ENCODE assay signal across 17 mouse cellular contexts in the genomic region with DNA sequence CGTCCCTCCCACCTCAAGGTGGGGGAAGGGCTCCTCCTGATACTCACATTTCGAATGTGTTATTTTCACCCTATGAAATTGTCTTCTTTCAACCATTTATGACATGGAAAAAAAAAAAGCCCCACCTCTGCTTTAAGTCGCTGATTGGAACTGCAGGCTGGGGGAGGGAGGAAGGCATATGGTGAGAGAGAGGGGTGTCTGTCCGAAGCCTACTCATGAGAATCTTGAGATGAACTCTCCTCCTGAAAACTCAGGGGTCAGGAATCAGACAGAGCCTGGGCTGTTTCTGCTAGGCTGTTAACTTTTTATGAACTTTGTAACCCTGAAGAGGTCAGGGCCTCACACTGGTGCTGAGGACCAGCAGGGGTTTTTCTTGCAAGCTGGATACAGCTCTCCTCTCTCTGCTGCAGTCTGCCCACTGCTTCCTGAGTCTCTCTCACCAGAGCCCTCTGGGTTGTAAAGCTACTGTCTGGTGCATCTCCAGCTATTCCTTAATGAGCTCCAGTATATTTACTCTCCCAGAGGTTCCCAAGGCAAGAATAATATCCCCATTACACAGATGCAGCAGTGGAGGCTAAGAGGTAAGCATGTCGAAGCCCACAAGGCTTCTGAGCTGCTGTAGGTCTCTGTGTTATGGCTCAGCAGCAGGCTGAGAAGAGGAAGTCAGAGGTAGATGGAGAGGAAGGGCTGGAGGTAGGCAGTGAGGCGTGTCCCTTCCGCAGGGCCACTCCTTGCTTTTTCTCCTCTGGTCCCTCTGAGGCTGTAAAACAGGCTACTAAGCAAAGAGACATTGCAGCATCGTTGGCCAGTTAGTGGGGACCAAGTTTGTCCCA. TPM values are rescaled to one million over a fixed set of nuclear protein-coding genes. Genes with fewer than 3 reads are reported as not detected.
A peak's percentile ranks its signal among the peaks of the same experiment; 100 is the strongest.
DNase-seq lines count a peak whose midpoint lies in the region; ATAC-seq and TF ChIP-seq lines count a peak whose summit lies in the region.
"Had no signal": no experiment of that assay in that cellular context is flagged by ENCODE, and none has a peak within 500 bp of the region (broad histone marks: within the 10 kb centered on the region; RNA-seq: fewer than 3 reads in every experiment).

No protein-coding gene starts in this region.

- peak overlapping the region; percentile 77 for H3K27ac ChIP-seq in liver, embryonic 16.5 days (ENCODE audit: low read length)
- no peak overlapping the region for H3K27ac ChIP-seq in heart, adult 2 months
- H3K27ac ChIP-seq in forebrain, postnatal 0 days (ENCODE audit: low read depth, low read length), result no peak overlapping the region
- H3K27ac ChIP-seq: limb, embryonic 10.5 days; midbrain, embryonic 10.5 days had no signal

- no peak for TF ChIP-seq EP300 in heart, adult 2 months (IDR thresholded peaks at IDR 0.05; ENCODE audit: insufficient read depth, low read depth, low read length)

- WGBS in liver, embryonic 16.5 days (ENCODE audit: insufficient replicate concordance), result 19% methylated on average over 8 of the region's 8 CpGs
- WGBS in heart, adult 2 months, result 62% methylated on average over 8 of the region's 8 CpGs
- 60% methylated on average over 8 of the region's 8 CpGs for WGBS in forebrain, postnatal 0 days

- intact Hi-C loops in heart, adult 2 months (cut with DNase I), result no loop called here

- DNase-seq in A20 (ENCODE audit: low read depth, low spot score), result peak; percentile 47
- peak; percentile 83 for DNase-seq in kidney, adult 9 months
- DNase-seq in heart, adult 2 months, result no peak
- no peak for DNase-seq in left cerebral cortex, adult 11 months (ENCODE audit: low spot score)
- no peak for DNase-seq in forebrain, postnatal 0 days
- DNase-seq in frontal cortex, postnatal 14 days (ENCODE audit: low spot score in 2 of 2), result no peak
- DNase-seq: adrenal gland, postnatal 36 days; embryo, embryonic 11 days; heart, postnatal 10 days; layer of hippocampus, adult 9-11 months; right cerebral cortex, adult 18-20 months had no signal

- H3K4me3 ChIP-seq in liver, embryonic 16.5 days (ENCODE audit: low read depth, low read length), result no peak overlapping the region
- no peak overlapping the region for H3K4me3 ChIP-seq in heart, adult 2 months
- no peak overlapping the region for H3K4me3 ChIP-seq in forebrain, postnatal 0 days (ENCODE audit: low read depth, low read length)
- H3K4me3 ChIP-seq: erythroblast, embryonic 14.5 days; limb, embryonic 10.5 days; midbrain, embryonic 10.5 days had no signal

- H3K4me1 ChIP-seq in liver, embryonic 16.5 days (ENCODE audit: control insufficient read depth, low read depth, low read length), result peaks cover 4% of the 10 kb centered on the region
- H3K4me1 ChIP-seq in heart, adult 2 months (ENCODE audit: control insufficient read depth, insufficient read depth, low read length), result no peaks in the 10 kb centered on the region
- no peaks in the 10 kb centered on the region for H3K4me1 ChIP-seq in forebrain, postnatal 0 days (ENCODE audit: insufficient read depth)

- TF ChIP-seq CTCF in heart, adult 2 months (IDR thresholded peaks at IDR 0.05), result no peak
- no peak for TF ChIP-seq CTCF in forebrain, postnatal 0 days (IDR thresholded peaks at IDR 0.05; ENCODE audit: low read depth)

- TF ChIP-seq POLR2A in heart, adult 2 months (IDR thresholded peaks at IDR 0.05; ENCODE audit: insufficient read depth, low read depth, low read length), result no peak

- H3K36me3 ChIP-seq in liver, embryonic 16.5 days (ENCODE audit: control insufficient read depth, insufficient read depth), result no peaks in the 10 kb centered on the region
- H3K36me3 ChIP-seq in heart, adult 2 months (ENCODE audit: control insufficient read depth, insufficient read depth, low read length), result no peaks in the 10 kb centered on the region
- H3K36me3 ChIP-seq in forebrain, postnatal 0 days (ENCODE audit: insufficient read depth), result no peaks in the 10 kb centered on the region
- H3K36me3 ChIP-seq: limb, embryonic 10.5 days; midbrain, embryonic 10.5 days had no signal

- H3K4me2 ChIP-seq in liver, embryonic 16.5 days (ENCODE audit: low read depth, low read length), result no peak overlapping the region
- H3K4me2 ChIP-seq in forebrain, postnatal 0 days (ENCODE audit: low read depth), result no peak overlapping the region

- H3K9ac ChIP-seq in liver, embryonic 16.5 days (ENCODE audit: low read depth, low read length), result no peak overlapping the region
- H3K9ac ChIP-seq in heart, adult 2 months (ENCODE audit: low read depth, low read length), result no peak overlapping the region
- no peak overlapping the region for H3K9ac ChIP-seq in forebrain, postnatal 0 days

- peaks cover 13% of the 10 kb centered on the region for H3K27me3 ChIP-seq in liver, embryonic 16.5 days (ENCODE audit: control insufficient read depth, insufficient read depth, low read depth, low read length)
- H3K27me3 ChIP-seq in heart, adult 2 months (ENCODE audit: control insufficient read depth, insufficient read depth, low read length), result peaks cover 7% of the 10 kb centered on the region
- H3K27me3 ChIP-seq in forebrain, postnatal 0 days (ENCODE audit: insufficient read depth, low read length), result peaks cover 29% of the 10 kb centered on the region

- no peaks in the 10 kb centered on the region for H3K79me2 ChIP-seq in heart, adult 2 months (replicated peaks; ENCODE audit: control insufficient read depth, insufficient read depth, low read length)

- H3K9me3 ChIP-seq in liver, embryonic 16.5 days (replicated peaks; ENCODE audit: control insufficient read depth, low read length), result no peaks in the 10 kb centered on the region
- H3K9me3 ChIP-seq in forebrain, postnatal 0 days (ENCODE audit: low read length), result no peaks in the 10 kb centered on the region
- H3K9me3 ChIP-seq: limb, embryonic 10.5 days; midbrain, embryonic 10.5 days had no signal

- ATAC-seq in CD4-positive, CD25-positive, alpha-beta regulatory T cell, adult 4 months, result peak; percentile 38
- ATAC-seq in liver, embryonic 16.5 days (ENCODE audit: low read depth), result no peak
- ATAC-seq in forebrain, postnatal 0 days, result no peak
- ATAC-seq: hindbrain, embryonic 16.5 days had no signal

RNA-seq across cellular contexts. Expression of a gene that starts 6.1 kb away (rescaled TPM):
- 100 to 1,000 TPM; 415 to 537 TPM for polyA plus RNA-seq in CD4-positive, CD25-positive, alpha-beta regulatory T cell, adult 4 months (2017; shearing (Covaris generic))
- polyA plus RNA-seq in liver, embryonic 16.5 days (2015; fragmentation: Nextera tagmentation; extraction: Ambion mirVana), result 399 and 480 TPM in 2 replicates
- 1 to 10 TPM; 5.4 to 6.5 TPM for total RNA-seq in heart, adult 2 months (2021)
- polyA plus RNA-seq in heart, adult 2 months (2012; rRNA removed), result 4.9 and 7.0 TPM in 2 replicates
- 16.2 and 18.0 TPM in 2 replicates for total RNA-seq in forebrain, postnatal 0 days (2014; rRNA removed)
- polyA plus RNA-seq in forebrain, postnatal 0 days (2015; fragmentation: Nextera tagmentation; extraction: Ambion mirVana), result 11.8 and 17.9 TPM in 2 replicates

Comparison
In these comparisons a context has a peak if more than half of its experiments do, and no peak if none do; other contexts are left out.
1. DNase-seq: peak in A20 (single experiment) and kidney, adult 9 months (single experiment); none in heart, adult 2 months (0 of 2), left cerebral cortex, adult 11 months (single experiment), forebrain, postnatal 0 days (single experiment) and frontal cortex, postnatal 14 days (0 of 2).
2. RNA of a gene that starts 6.1 kb away (polyA plus RNA-seq): 415 to 537 TPM in CD4-positive, CD25-positive, alpha-beta regulatory T cell, adult 4 months and 399 to 480 TPM in liver, embryonic 16.5 days; 11.8 to 17.9 TPM in forebrain, postnatal 0 days and 4.9 to 7.0 TPM in heart, adult 2 months; every median in the first group is over 10 times any median in the second.